In the genomic region with DNA sequence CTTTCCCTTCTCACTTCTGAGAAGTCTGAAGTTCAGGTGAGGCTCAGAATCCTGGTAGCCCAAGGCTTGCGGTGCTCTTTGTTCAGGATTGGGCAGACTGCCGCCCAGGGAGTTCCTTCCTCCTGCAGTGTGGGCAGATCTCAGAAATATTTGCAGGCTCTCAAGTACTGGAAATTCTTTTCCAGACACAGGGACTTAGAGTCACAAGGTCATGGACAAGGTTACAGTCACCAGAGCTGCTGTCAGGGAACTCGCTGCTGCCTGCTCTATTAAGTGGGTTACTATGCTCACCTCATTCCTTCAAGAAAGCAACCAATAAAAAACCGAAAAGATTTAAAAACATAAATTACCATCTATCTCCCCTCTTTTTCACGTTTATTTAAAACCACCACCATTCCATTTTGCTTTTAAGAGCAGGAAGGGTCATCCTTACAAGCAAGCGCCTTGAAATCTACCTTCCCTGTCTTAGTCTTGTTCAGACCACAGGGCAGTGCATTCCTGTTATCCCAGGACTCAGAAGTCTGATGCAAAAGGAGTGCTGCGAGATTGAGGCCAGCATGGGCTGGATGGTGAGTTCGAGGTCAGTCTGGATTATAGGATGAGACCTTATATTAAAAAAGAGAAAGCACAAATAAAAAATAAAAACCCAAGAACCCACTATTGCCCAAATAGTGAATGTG, we compare ENCODE assay signal across 8 mouse cellular contexts. TPM values are rescaled to one million over a fixed set of nuclear protein-coding genes. Genes with fewer than 3 reads are reported as not detected.
DNase-seq lines count a peak whose midpoint lies in the region; ATAC-seq and TF ChIP-seq lines count a peak whose summit lies in the region.

No protein-coding gene starts in this region.

- DNase-seq in testis, postnatal 14 days (ENCODE audit: low spot score): no peak
- DNase-seq in liver, embryonic 11.5 days (ENCODE audit: low spot score): no peak
- DNase-seq in right cerebral cortex, postnatal 36 days (ENCODE audit: low spot score in 2 of 2): no peak
- no peak for DNase-seq in left cerebral cortex, postnatal 14 days (ENCODE audit: low spot score in 2 of 2)
- DNase-seq in layer of hippocampus, adult 8-10 months (ENCODE audit: low spot score in 2 of 2): no peak

- no peaks in the 10 kb centered on the region; the same call in 1 of the 2 replicates for H3K36me3 ChIP-seq in erythroblast, embryonic 14.5 days (ENCODE audit: control insufficient read depth)
- H3K36me3 ChIP-seq in testis, adult 2 months (ENCODE audit: control insufficient read depth, insufficient read depth, low read length): no peaks in the 10 kb centered on the region
- no peaks in the 10 kb centered on the region for H3K36me3 ChIP-seq in liver, embryonic 11.5 days (ENCODE audit: control insufficient read depth, insufficient read depth, low read length)

- TF ChIP-seq CTCF in testis, adult 2 months (IDR thresholded peaks at IDR 0.05; ENCODE audit: control insufficient read depth, insufficient read depth, insufficient replicate concordance, low read depth, low read length): no peak

- TF ChIP-seq POLR2A in testis, adult 2 months (IDR thresholded peaks at IDR 0.05; ENCODE audit: control insufficient read depth, low read depth, low read length): no peak

- no peaks in the 10 kb centered on the region for H3K9me3 ChIP-seq in erythroblast, embryonic 14.5 days (ENCODE audit: control insufficient read depth, low read length)
- H3K9me3 ChIP-seq in liver, embryonic 11.5 days (ENCODE audit: control insufficient read depth, low read length): no peaks in the 10 kb centered on the region

- H3K4me1 ChIP-seq in erythroblast, embryonic 14.5 days (ENCODE audit: control insufficient read depth): peaks cover 38% of the 10 kb centered on the region
- H3K4me1 ChIP-seq in testis, adult 2 months (ENCODE audit: control insufficient read depth, insufficient read depth, low read length): peaks cover 13% of the 10 kb centered on the region
- H3K4me1 ChIP-seq in liver, embryonic 11.5 days (replicated peaks; ENCODE audit: control insufficient read depth, insufficient read depth, low read length): peaks cover 12% of the 10 kb centered on the region

- intact Hi-C loops in left cerebral cortex, postnatal 14 days (cut with DNase I): loop anchor here (5.0 kb wide), 5 partner anchors 47 to 178 kb away; no protein-coding TSS in a partner anchor

- peaks cover 36% of the 10 kb centered on the region for H3K27me3 ChIP-seq in erythroblast, embryonic 14.5 days (ENCODE audit: control insufficient read depth)
- H3K27me3 ChIP-seq in testis, adult 2 months (ENCODE audit: control insufficient read depth, insufficient read depth, low read length): no peaks in the 10 kb centered on the region
- H3K27me3 ChIP-seq in liver, embryonic 11.5 days (replicated peaks; ENCODE audit: control insufficient read depth, insufficient read depth, low read length): peaks cover 2% of the 10 kb centered on the region; the same call in 1 of the 2 replicates

- ATAC-seq in erythroblast, adult 5-6 weeks (replicated peaks; ENCODE audit: low FRiP score, poor library complexity, severe bottlenecking): no peak
- no peak for ATAC-seq in liver, embryonic 11.5 days (replicated peaks; ENCODE audit: low FRiP score)

- 48% methylated on average over 8 of the region's 8 CpGs for WGBS in liver, embryonic 11.5 days

- peak overlapping the region; percentile 86 for H3K4me3 ChIP-seq in erythroblast, embryonic 14.5 days (replicated peaks)
- H3K4me3 ChIP-seq in testis, adult 2 months (ENCODE audit: control insufficient read depth, low read depth, low read length): peak overlapping the region; percentile 33; the same call in 1 of the 2 replicates
- peak overlapping the region; percentile 93 for H3K4me3 ChIP-seq in liver, embryonic 11.5 days (ENCODE audit: low read depth, low read length)

- H3K4me2 ChIP-seq in liver, embryonic 11.5 days: peak overlapping the region; percentile 98

- H3K9ac ChIP-seq in liver, embryonic 11.5 days (ENCODE audit: low read depth, low read length): no peak overlapping the region

- no peak overlapping the region for H3K27ac ChIP-seq in testis, adult 2 months (ENCODE audit: control insufficient read depth, insufficient read depth, low read depth, low read length)
- H3K27ac ChIP-seq in liver, embryonic 11.5 days (ENCODE audit: low read depth, low read length): no peak overlapping the region

RNA-seq across cellular contexts. Expression of a gene that starts 0.6 kb away (rescaled TPM):
- 4.5 and 6.7 TPM in 2 replicates for polyA plus RNA-seq in erythroblast, embryonic 14.5 days (2012)
- 18.2 and 26.9 TPM in 2 replicates for total RNA-seq in erythroblast, adult 5-6 weeks (2015; ENCODE audit: low replicate concordance)
- total RNA-seq in erythroblast, adult 5-6 weeks (2017; ENCODE audit: low replicate concordance): 0.51 and 21.3 TPM in 2 replicates
- polyA plus RNA-seq in testis, adult 2 months (2012; rRNA removed): 0.91 and 2.4 TPM in 2 replicates
- 46.6 and 48.6 TPM in 2 replicates for polyA plus RNA-seq in liver, embryonic 11.5 days (2014; fragmentation: Nextera tagmentation; extraction: Ambion mirVana)
- 10 to 100 TPM; 67.2 to 70.3 TPM for total RNA-seq in left cerebral cortex, postnatal 14 days (2021)
- 10 to 100 TPM; 33.7 to 48.5 (median 40.8) TPM for total RNA-seq in layer of hippocampus, adult 8-10 months (2022)

Comparison
In these comparisons a context has a peak if more than half of its experiments do, and no peak if none do; other contexts are left out.
1. H3K4me3 ChIP-seq: peak in every context shown above with its lines; median percentile 93 in liver, embryonic 11.5 days; 86 in erythroblast, embryonic 14.5 days; 33 in testis, adult 2 months.